Mouse (Mus musculus) heart, embryonic 12.5 days (tissue): ENCODE measurements around the gene Prdm1. TPM values are rescaled to one million over a fixed set of nuclear protein-coding genes. Genes with fewer than 3 reads are reported as not detected.

Experiments
- ATAC-seq: fragments of 200-750 bp; cut with Nextera tagmentation; 2 replicates; pipeline ENCODE4 v1.8.0; 2017; ENCODE audit warnings: moderate TSS enrichment, moderate library complexity; ENCODE audit not compliant: insufficient number of reproducible peaks, low FRiP score
- H3K27ac ChIP-seq: fragments of 300-500 bp; sonication (generic); 2 replicates; pipeline ENCODE4 v1.5.1; 2016; ENCODE audit warnings: mild to moderate bottlenecking, moderate library complexity; ENCODE audit not compliant: poor library complexity, severe bottlenecking
- H3K27me3 ChIP-seq: fragments of 300-500 bp; sonication (generic); replicated peaks from 2 replicates; pipeline ENCODE4 v1.6.1; 2016; ENCODE audit warnings: mild to moderate bottlenecking, moderate library complexity
- H3K36me3 ChIP-seq: fragments of 300-500 bp; sonication (generic); 2 replicates; pipeline ENCODE4 v1.6.1; 2016; ENCODE audit warnings: mild to moderate bottlenecking, moderate library complexity
- H3K4me1 ChIP-seq: fragments of 300-500 bp; sonication (generic); replicated peaks from 2 replicates; pipeline ENCODE4 v1.6.1; 2016; ENCODE audit warnings: mild to moderate bottlenecking
- H3K4me2 ChIP-seq: fragments of 300-500 bp; sonication (generic); 2 replicates; pipeline ENCODE4 v1.6.1; 2016; ENCODE audit warnings: mild to moderate bottlenecking, moderate library complexity
- H3K4me3 ChIP-seq: fragments of 300-500 bp; sonication (generic); 2 replicates; pipeline ENCODE4 v1.5.1; 2016; ENCODE audit warnings: mild to moderate bottlenecking
- H3K9ac ChIP-seq: fragments of 300-500 bp; sonication (generic); 2 replicates; pipeline ENCODE4 v1.6.1; 2016; ENCODE audit warnings: mild to moderate bottlenecking, moderate library complexity
- H3K9me3 ChIP-seq: fragments of 300-500 bp; sonication (generic); replicated peaks from 2 replicates; pipeline ENCODE4 v1.6.1; 2016; ENCODE audit warnings: mild to moderate bottlenecking, moderate library complexity
- WGBS: fragments of 180-500 bp; shearing (Covaris S2); methylation state at CpG from one replicate; pipeline ENCODE4 v1.1.7; 2016; 5-methylcytosine and 5-hydroxymethylcytosine counted together
- polyA plus RNA-seq: library from polyadenylated mRNA; unstranded; fragments of >200 nt; fragmentation: Nextera tagmentation; extraction: Ambion mirVana; gene quantifications from 2 replicates; pipeline ENCODE4 v1.2.1, GENCODE M21; 2016

The Prdm1 gene
- polyA plus RNA-seq, 1 experiment from 2014 or later: 0.23 TPM

GRCm38 (mm10) chr10:44492815-44493525 lies 35.3 kb downstream of the Prdm1 start:
- H3K4me1 ChIP-seq: no peaks in the 10 kb centered on the region
- H3K27ac ChIP-seq: no peak overlapping the region
- H3K9me3 ChIP-seq: no peaks in the 10 kb centered on the region
- H3K9ac ChIP-seq: no peak overlapping the region
- H3K36me3 ChIP-seq: no peaks in the 10 kb centered on the region
- WGBS: 52% methylated on average over 8 of the region's 8 CpGs
- no peak for ATAC-seq
- peaks cover 21% of the 10 kb centered on the region for H3K27me3 ChIP-seq
- H3K4me3 ChIP-seq: no peak overlapping the region
- no peak overlapping the region for H3K4me2 ChIP-seq

- Histone ChIP-seq H3K9me3 (no peaks in the 10 kb centered on the region), H3K27me3 (peaks cover 21% of the 10 kb centered on the region), H3K4me2 (no peak overlapping the region), H3K9ac (no peak overlapping the region), H3K4me3 (no peak overlapping the region), H3K27ac (no peak overlapping the region), H3K36me3 (no peaks in the 10 kb centered on the region), H3K4me1 (no peaks in the 10 kb centered on the region)
- no peak for ATAC-seq
- 71% methylated on average over 5 of the region's 5 CpGs for WGBS
Measured at GRCm38 (mm10) chr10:44490899-44491422, 37.3 kb downstream of the Prdm1 start.

- peaks cover 33% of the 10 kb centered on the region for H3K27me3 ChIP-seq
- H3K9ac ChIP-seq: no peak overlapping the region
- H3K4me2 ChIP-seq: no peak overlapping the region
- no peak for ATAC-seq
- no peak overlapping the region for H3K27ac ChIP-seq
- H3K36me3 ChIP-seq: no peaks in the 10 kb centered on the region
- no peaks in the 10 kb centered on the region for H3K9me3 ChIP-seq
- 96% methylated on average over 10 of the region's 11 CpGs for WGBS
- H3K4me3 ChIP-seq: no peak overlapping the region
- no peaks in the 10 kb centered on the region for H3K4me1 ChIP-seq
Measured at GRCm38 (mm10) chr10:44487132-44487531, 41.2 kb downstream of the Prdm1 start.

GRCm38 (mm10) chr10:44484077-44484476 lies 44.2 kb downstream of the Prdm1 start:
- Histone ChIP-seq H3K9ac (no peak overlapping the region), H3K9me3 (no peaks in the 10 kb centered on the region), H3K36me3 (no peaks in the 10 kb centered on the region), H3K27me3 (peaks cover 46% of the 10 kb centered on the region), H3K4me3 (no peak overlapping the region), H3K4me2 (no peak overlapping the region), H3K27ac (no peak overlapping the region), H3K4me1 (peaks cover 2% of the 10 kb centered on the region; the same call in 1 of the 2 replicates)
- no peak for ATAC-seq
- WGBS: 82% methylated on average over 5 of the region's 5 CpGs

- Histone ChIP-seq H3K4me1 (peaks cover 9% of the 10 kb centered on the region), H3K36me3 (no peaks in the 10 kb centered on the region), H3K4me3 (no peak overlapping the region), H3K27me3 (peaks cover 50% of the 10 kb centered on the region), H3K27ac (no peak overlapping the region), H3K9me3 (no peaks in the 10 kb centered on the region), H3K9ac (no peak overlapping the region), H3K4me2 (no peak overlapping the region)
- no peak for ATAC-seq
- 83% methylated on average over 6 of the region's 6 CpGs for WGBS
Measured at GRCm38 (mm10) chr10:44483116-44483515, 45.2 kb downstream of the Prdm1 start.

- H3K27ac ChIP-seq: no peak overlapping the region
- H3K9me3 ChIP-seq: no peaks in the 10 kb centered on the region
- H3K4me1 ChIP-seq: peaks cover 15% of the 10 kb centered on the region
- peaks cover 67% of the 10 kb centered on the region for H3K27me3 ChIP-seq
- H3K9ac ChIP-seq: no peak overlapping the region
- H3K4me2 ChIP-seq: no peak overlapping the region
- ATAC-seq: no peak
- WGBS: 81% methylated on average over 5 of the region's 5 CpGs
- no peak overlapping the region for H3K4me3 ChIP-seq
- no peaks in the 10 kb centered on the region for H3K36me3 ChIP-seq
Measured at GRCm38 (mm10) chr10:44481379-44481778, 46.9 kb downstream of the Prdm1 start.

- Histone ChIP-seq H3K4me2 (no peak overlapping the region), H3K36me3 (no peaks in the 10 kb centered on the region), H3K4me3 (no peak overlapping the region), H3K9me3 (no peaks in the 10 kb centered on the region), H3K27me3 (peaks cover 73% of the 10 kb centered on the region), H3K4me1 (peaks cover 20% of the 10 kb centered on the region), H3K27ac (no peak overlapping the region), H3K9ac (no peak overlapping the region)
- ATAC-seq: no peak
- WGBS: 58% methylated on average over 6 of the region's 6 CpGs
Measured at GRCm38 (mm10) chr10:44479286-44479685, 49.0 kb downstream of the Prdm1 start.

- Histone ChIP-seq H3K9ac (no peak overlapping the region), H3K9me3 (no peaks in the 10 kb centered on the region), H3K27me3 (peaks cover 66% of the 10 kb centered on the region), H3K36me3 (no peaks in the 10 kb centered on the region), H3K27ac (no peak overlapping the region), H3K4me1 (peaks cover 20% of the 10 kb centered on the region), H3K4me2 (no peak overlapping the region), H3K4me3 (no peak overlapping the region)
- WGBS: 24% methylated on average over 5 of the region's 5 CpGs
- ATAC-seq: peak; percentile 33; the same call in 1 of the 2 replicates
Measured at GRCm38 (mm10) chr10:44478091-44478490, 50.2 kb downstream of the Prdm1 start.

GRCm38 (mm10) chr10:44477240-44477639 lies 51.1 kb downstream of the Prdm1 start:
- Histone ChIP-seq H3K27me3 (peaks cover 66% of the 10 kb centered on the region), H3K27ac (no peak overlapping the region), H3K9me3 (no peaks in the 10 kb centered on the region), H3K4me3 (no peak overlapping the region), H3K36me3 (no peaks in the 10 kb centered on the region), H3K9ac (no peak overlapping the region), H3K4me1 (peaks cover 20% of the 10 kb centered on the region), H3K4me2 (no peak overlapping the region)
- no peak for ATAC-seq
- WGBS: 85% methylated on average over 8 of the region's 8 CpGs

GRCm38 (mm10) chr10:44476523-44476922 lies 51.8 kb downstream of the Prdm1 start:
- no peak for ATAC-seq
- H3K4me3 ChIP-seq: no peak overlapping the region
- H3K4me1 ChIP-seq: peaks cover 20% of the 10 kb centered on the region
- WGBS: 69% methylated on average over 13 of the region's 13 CpGs
- no peaks in the 10 kb centered on the region for H3K9me3 ChIP-seq
- H3K27me3 ChIP-seq: peaks cover 70% of the 10 kb centered on the region
- no peak overlapping the region for H3K27ac ChIP-seq
- no peaks in the 10 kb centered on the region for H3K36me3 ChIP-seq
- no peak overlapping the region for H3K9ac ChIP-seq
- H3K4me2 ChIP-seq: no peak overlapping the region

GRCm38 (mm10) chr10:44475376-44475775 lies 52.9 kb downstream of the Prdm1 start:
- 59% methylated on average over 3 of the region's 3 CpGs for WGBS
- Histone ChIP-seq H3K9ac (no peak overlapping the region), H3K4me3 (no peak overlapping the region), H3K9me3 (no peaks in the 10 kb centered on the region), H3K27me3 (peaks cover 69% of the 10 kb centered on the region), H3K36me3 (no peaks in the 10 kb centered on the region), H3K4me1 (peaks cover 20% of the 10 kb centered on the region), H3K27ac (no peak overlapping the region), H3K4me2 (no peak overlapping the region)
- ATAC-seq: no peak

GRCm38 (mm10) chr10:44474256-44474655 lies 54.0 kb downstream of the Prdm1 start:
- Histone ChIP-seq H3K36me3 (no peaks in the 10 kb centered on the region), H3K27me3 (peaks cover 70% of the 10 kb centered on the region), H3K4me2 (no peak overlapping the region), H3K9me3 (no peaks in the 10 kb centered on the region), H3K9ac (no peak overlapping the region), H3K4me1 (peaks cover 20% of the 10 kb centered on the region), H3K4me3 (no peak overlapping the region), H3K27ac (no peak overlapping the region)
- ATAC-seq: peak; percentile 80
- WGBS: 20% methylated on average over 10 of the region's 10 CpGs
